Comparison of ENCODE assay signal across 8 mouse cellular contexts in genomic region chr14:30561470-30562187, GRCm38 (mm10). TPM values are rescaled to one million over a fixed set of nuclear protein-coding genes. Genes with fewer than 3 reads are reported as not detected.
DNase-seq lines count a peak whose midpoint lies in the region; ATAC-seq and TF ChIP-seq lines count a peak whose summit lies in the region.

No protein-coding gene starts in this region.

- H3K27ac ChIP-seq in left cerebral cortex, adult 2 months: no peak overlapping the region
- peak overlapping the region; percentile 69 for H3K27ac ChIP-seq in bone marrow, adult 2 months (ENCODE audit: control insufficient read depth, insufficient read depth, low read depth, low read length, poor library complexity)
- H3K27ac ChIP-seq in heart, embryonic 14.5 days (replicated peaks in 1 of 2; ENCODE audit: control insufficient read depth in 1 of 2, insufficient read depth in 1 of 2, low read depth in 2 of 2, low read length in 2 of 2): peak overlapping the region in 1 of 2 experiments; percentile 66; a peak in 2 of 4 replicates

- TF ChIP-seq POLR2A in bone marrow, adult 2 months (IDR thresholded peaks at IDR 0.05; ENCODE audit: borderline replicate concordance, control insufficient read depth, low read depth, low read length): no peak

- H3K27me3 ChIP-seq in heart, embryonic 14.5 days (ENCODE audit: control insufficient read depth, insufficient read depth, low read length): no peaks in the 10 kb centered on the region

- TF ChIP-seq CTCF in left cerebral cortex, adult 2 months (IDR thresholded peaks at IDR 0.05): no peak
- no peak for TF ChIP-seq CTCF in bone marrow, adult 2 months (IDR thresholded peaks at IDR 0.05; ENCODE audit: control insufficient read depth, insufficient read depth, low read length)

- peak; percentile 49 for ATAC-seq in heart, embryonic 14.5 days (ENCODE audit: insufficient number of reproducible peaks, insufficient read depth, low FRiP score, low read depth)

- H3K4me1 ChIP-seq in bone marrow, adult 2 months (ENCODE audit: control insufficient read depth, insufficient read depth, low read length): peaks cover 2% of the 10 kb centered on the region; the same call in 1 of the 2 replicates
- peaks cover 8 to 22% of the 10 kb centered on the region in 2 experiments for H3K4me1 ChIP-seq in heart, embryonic 14.5 days (ENCODE audit: control insufficient read depth in 2 of 2, insufficient read depth in 2 of 2, low read length in 2 of 2)

- intact Hi-C loops in left cerebral cortex, postnatal 10 days (cut with DNase I): no loop called here
- intact Hi-C loops in left cerebral cortex, adult 2 months (cut with DNase I): no loop called here

- H3K4me2 ChIP-seq in heart, embryonic 14.5 days (ENCODE audit: low read length): no peak overlapping the region

- peak; percentile 31 to 61 for DNase-seq in left cerebral cortex, postnatal 10 days (ENCODE audit: extremely low spot score in 1 of 2, low spot score in 2 of 2)
- DNase-seq in left cerebral cortex, adult 2 months (ENCODE audit: extremely low spot score in 1 of 2, low spot score in 2 of 2): no peak
- peak; percentile 91 to 92 for DNase-seq in kidney, postnatal 36 days
- DNase-seq in spleen, postnatal 4 days (ENCODE audit: low spot score in 2 of 2): peak; percentile 81 to 87
- no peak for DNase-seq in B cell, adult 2 months
- DNase-seq in urinary bladder, adult 18-20 months (ENCODE audit: low spot score in 2 of 2): no peak

- 74% methylated on average over 14 of the region's 14 CpGs for WGBS in bone marrow, adult 2 months
- 59% methylated on average over 14 of the region's 14 CpGs for WGBS in heart, embryonic 14.5 days

- H3K4me3 ChIP-seq in left cerebral cortex, adult 2 months: no peak overlapping the region
- H3K4me3 ChIP-seq in bone marrow, adult 2 months (replicated peaks; ENCODE audit: control insufficient read depth, low read depth, low read length): no peak overlapping the region
- no peak overlapping the region for H3K4me3 ChIP-seq in heart, embryonic 14.5 days (ENCODE audit: control insufficient read depth in 1 of 2, insufficient read depth in 1 of 2, low read depth in 1 of 2, low read length in 2 of 2)

- H3K36me3 ChIP-seq in heart, embryonic 14.5 days (ENCODE audit: control insufficient read depth, insufficient read depth, low read length): peaks cover 68% of the 10 kb centered on the region

- no peak overlapping the region for H3K9ac ChIP-seq in heart, embryonic 14.5 days (ENCODE audit: low read length)

- H3K9me3 ChIP-seq in heart, embryonic 14.5 days (ENCODE audit: control insufficient read depth, low read length): no peaks in the 10 kb centered on the region

RNA-seq across cellular contexts. Expression of gene Tkt, which starts 13.5 kb away (rescaled TPM):
- total RNA-seq in left cerebral cortex, postnatal 10 days (2021): 100 to 1,000 TPM; 231 TPM
- 100 to 1,000 TPM; 160 to 180 TPM for total RNA-seq in left cerebral cortex, adult 2 months (2021)
- polyA plus RNA-seq in bone marrow, adult 2 months (2011; ENCODE audit: insufficient read depth, insufficient read length, low replicate concordance, missing spikeins): 382 and 665 TPM in 2 replicates
- polyA plus RNA-seq in heart, embryonic 14.5 days (2014; fragmentation: Nextera tagmentation; extraction: Ambion mirVana): 31.5 and 46.1 TPM in 2 replicates

Comparison
In these comparisons a context has a peak if more than half of its experiments do, and no peak if none do; other contexts are left out.
1. DNase-seq: peak in left cerebral cortex, postnatal 10 days (2 of 2), kidney, postnatal 36 days (2 of 2) and spleen, postnatal 4 days (2 of 2); none in left cerebral cortex, adult 2 months (0 of 2), B cell, adult 2 months (0 of 2) and urinary bladder, adult 18-20 months (0 of 2).